Mouse (Mus musculus): ENCODE measurements around the gene Mtg2. TPM values are rescaled to one million over a fixed set of nuclear protein-coding genes. Genes with fewer than 3 reads are reported as not detected.

The Mtg2 gene
- polyA plus RNA-seq, 1 experiment from 2014 or later, result 27.0 TPM

DNA sequence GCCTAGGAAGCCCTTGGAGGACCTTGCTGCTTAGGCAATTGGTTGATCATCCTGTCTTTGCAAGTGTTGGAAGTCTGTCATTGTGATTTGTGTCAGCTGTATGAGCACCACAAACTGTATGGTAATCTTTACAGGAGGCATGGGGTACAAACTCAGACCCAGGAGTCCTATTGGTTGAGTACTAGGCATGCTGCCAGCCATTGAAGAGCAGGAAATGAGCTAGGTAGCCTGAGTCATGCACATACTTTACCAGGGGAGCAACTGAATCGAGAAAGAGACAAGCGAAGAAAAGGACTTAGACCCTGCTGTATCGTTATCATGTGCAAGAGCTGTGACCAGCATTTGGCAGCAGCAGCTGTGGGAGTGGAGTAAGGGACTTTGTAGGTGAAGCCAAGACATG, 37.5 kb upstream of the Mtg2 start:
- no peak overlapping the region for H3K4me3 ChIP-seq (replicated peaks; ENCODE audit: low read length)
- no peak for ATAC-seq (ENCODE audit: insufficient read depth, low FRiP score)
- WGBS, result 80% methylated on average over 3 of the region's 3 CpGs
- no peaks in the 10 kb centered on the region for H3K9me3 ChIP-seq (replicated peaks; ENCODE audit: control insufficient read depth, low read length)
- H3K4me1 ChIP-seq (ENCODE audit: control insufficient read depth, insufficient read depth, low read length), result no peaks in the 10 kb centered on the region
- no peaks in the 10 kb centered on the region for H3K27me3 ChIP-seq (ENCODE audit: control insufficient read depth, insufficient read depth, low read length)
- H3K9ac ChIP-seq (ENCODE audit: low read length), result no peak overlapping the region
- peaks cover 23% of the 10 kb centered on the region for H3K36me3 ChIP-seq (ENCODE audit: control insufficient read depth, insufficient read depth, low read length)
- H3K27ac ChIP-seq (ENCODE audit: low read length), result no peak overlapping the region
- H3K4me2 ChIP-seq (ENCODE audit: low read depth, low read length), result no peak overlapping the region

- H3K4me1 ChIP-seq (ENCODE audit: control insufficient read depth, insufficient read depth, low read length), result no peaks in the 10 kb centered on the region
- H3K27me3 ChIP-seq (ENCODE audit: control insufficient read depth, insufficient read depth, low read length), result no peaks in the 10 kb centered on the region
- WGBS, result 65% methylated on average over 3 of the region's 3 CpGs
- ATAC-seq (ENCODE audit: insufficient read depth, low FRiP score), result no peak
- H3K36me3 ChIP-seq (ENCODE audit: control insufficient read depth, insufficient read depth, low read length), result peaks cover 23% of the 10 kb centered on the region
- no peak overlapping the region for H3K4me3 ChIP-seq (replicated peaks; ENCODE audit: low read length)
- H3K9me3 ChIP-seq (replicated peaks; ENCODE audit: control insufficient read depth, low read length), result no peaks in the 10 kb centered on the region
- H3K9ac ChIP-seq (ENCODE audit: low read length), result no peak overlapping the region
- H3K27ac ChIP-seq (ENCODE audit: low read length), result no peak overlapping the region
- no peak overlapping the region for H3K4me2 ChIP-seq (ENCODE audit: low read depth, low read length)
These were observed 36.4 kb upstream of the Mtg2 start for GRCm38 (mm10) chr2:180033956-180034355.

- Histone ChIP-seq H3K4me2 (ENCODE audit: low read depth, low read length) (no peak overlapping the region), H3K9me3 (replicated peaks; ENCODE audit: control insufficient read depth, low read length) (no peaks in the 10 kb centered on the region), H3K27ac (ENCODE audit: low read length) (no peak overlapping the region), H3K27me3 (ENCODE audit: control insufficient read depth, insufficient read depth, low read length) (no peaks in the 10 kb centered on the region), H3K4me1 (ENCODE audit: control insufficient read depth, insufficient read depth, low read length) (no peaks in the 10 kb centered on the region), H3K36me3 (ENCODE audit: control insufficient read depth, insufficient read depth, low read length) (peaks cover 23% of the 10 kb centered on the region), H3K9ac (ENCODE audit: low read length) (no peak overlapping the region), H3K4me3 (replicated peaks; ENCODE audit: low read length) (no peak overlapping the region)
- 60% methylated on average over 5 of the region's 5 CpGs for WGBS
- no peak for ATAC-seq (ENCODE audit: insufficient read depth, low FRiP score)
These were observed 35.6 kb upstream of the Mtg2 start for GRCm38 (mm10) chr2:180034753-180035152.

- no peak for ATAC-seq (ENCODE audit: insufficient read depth, low FRiP score)
- H3K36me3 ChIP-seq (ENCODE audit: control insufficient read depth, insufficient read depth, low read length), result peaks cover 13% of the 10 kb centered on the region
- H3K4me2 ChIP-seq (ENCODE audit: low read depth, low read length), result peak overlapping the region; percentile 89; the same call in 1 of the 2 replicates
- H3K4me3 ChIP-seq (replicated peaks; ENCODE audit: low read length), result peak overlapping the region; percentile 99
- peak overlapping the region; percentile 92 for H3K9ac ChIP-seq (ENCODE audit: low read length)
- no peaks in the 10 kb centered on the region for H3K9me3 ChIP-seq (replicated peaks; ENCODE audit: control insufficient read depth, low read length)
- 38% methylated on average over 6 of the region's 6 CpGs for WGBS
- peaks cover 20% of the 10 kb centered on the region for H3K4me1 ChIP-seq (ENCODE audit: control insufficient read depth, insufficient read depth, low read length)
- no peaks in the 10 kb centered on the region for H3K27me3 ChIP-seq (ENCODE audit: control insufficient read depth, insufficient read depth, low read length)
- H3K27ac ChIP-seq (ENCODE audit: low read length), result no peak overlapping the region
These were observed 30.0 kb upstream of the Mtg2 start for GRCm38 (mm10) chr2:180040406-180040805.

- H3K9ac ChIP-seq (ENCODE audit: low read length), result peak overlapping the region; percentile 92
These were observed 28.7 kb upstream of the Mtg2 start for GRCm38 (mm10) chr2:180041577-180042255.

GRCm38 (mm10) chr2:180042256-180042857, 28.0 kb upstream of the Mtg2 start, which contains the start of the genes Psma7 and Ss18l1:
Gene Psma7 (minus strand): TSS chr2:180042433.
Gene Ss18l1 (plus strand): TSS chr2:180042509.
- H3K4me3 ChIP-seq (replicated peaks; ENCODE audit: low read length), result peak within 1 kb of the TSS; percentile 99
- peak within 1 kb of the TSS; percentile 89 for H3K4me2 ChIP-seq (ENCODE audit: low read depth, low read length)
- ATAC-seq (ENCODE audit: insufficient read depth, low FRiP score), result peak; percentile 96
- WGBS, result under 1% methylated on average over 78 of the region's 78 CpGs
- H3K36me3 ChIP-seq (ENCODE audit: control insufficient read depth, insufficient read depth, low read length), result no peaks in the 10 kb centered on the region; the same call in 1 of the 2 replicates
- peaks cover 20% of the 10 kb centered on the region for H3K4me1 ChIP-seq (ENCODE audit: control insufficient read depth, insufficient read depth, low read length)
- H3K9me3 ChIP-seq (replicated peaks; ENCODE audit: control insufficient read depth, low read length), result no peaks in the 10 kb centered on the region
- H3K27me3 ChIP-seq (ENCODE audit: control insufficient read depth, insufficient read depth, low read length), result no peaks in the 10 kb centered on the region
- peak within 1 kb of the TSS; percentile 92 for H3K9ac ChIP-seq (ENCODE audit: low read length)
- H3K27ac ChIP-seq (ENCODE audit: low read length), result peak within 1 kb of the TSS; percentile 92

More at GRCm38 (mm10) chr2:180041577-180042255, 28.7 kb upstream of the Mtg2 start:
- Histone ChIP-seq H3K27me3 (ENCODE audit: control insufficient read depth, insufficient read depth, low read length) (no peaks in the 10 kb centered on the region), H3K4me2 (ENCODE audit: low read depth, low read length) (peak overlapping the region; percentile 89), H3K36me3 (ENCODE audit: control insufficient read depth, insufficient read depth, low read length) (peaks cover 4% of the 10 kb centered on the region; the same call in 1 of the 2 replicates), H3K4me3 (replicated peaks; ENCODE audit: low read length) (peak overlapping the region; percentile 99), H3K27ac (ENCODE audit: low read length) (peak overlapping the region; percentile 92), H3K9me3 (replicated peaks; ENCODE audit: control insufficient read depth, low read length) (no peaks in the 10 kb centered on the region), H3K4me1 (ENCODE audit: control insufficient read depth, insufficient read depth, low read length) (peaks cover 20% of the 10 kb centered on the region)
- peak; percentile 57 for ATAC-seq (ENCODE audit: insufficient read depth, low FRiP score)
- under 1% methylated on average over 66 of the region's 66 CpGs for WGBS

- H3K9me3 ChIP-seq (replicated peaks; ENCODE audit: control insufficient read depth, low read length), result no peaks in the 10 kb centered on the region
- H3K27me3 ChIP-seq (ENCODE audit: control insufficient read depth, insufficient read depth, low read length), result no peaks in the 10 kb centered on the region
- H3K36me3 ChIP-seq (ENCODE audit: control insufficient read depth, insufficient read depth, low read length), result no peaks in the 10 kb centered on the region; the same call in 1 of the 2 replicates
- H3K4me1 ChIP-seq (ENCODE audit: control insufficient read depth, insufficient read depth, low read length), result peaks cover 20% of the 10 kb centered on the region
- peak; percentile 28; the same call in 1 of the 2 replicates for ATAC-seq (ENCODE audit: insufficient read depth, low FRiP score)
- H3K9ac ChIP-seq (ENCODE audit: low read length), result peak overlapping the region; percentile 92
- H3K4me2 ChIP-seq (ENCODE audit: low read depth, low read length), result peak overlapping the region; percentile 89
- H3K27ac ChIP-seq (ENCODE audit: low read length), result peak overlapping the region; percentile 92
- WGBS, result under 1% methylated on average over 66 of the region's 66 CpGs
- H3K4me3 ChIP-seq (replicated peaks; ENCODE audit: low read length), result peak overlapping the region; percentile 99
These were observed 27.4 kb upstream of the Mtg2 start for GRCm38 (mm10) chr2:180042858-180043515.

GRCm38 (mm10) chr2:180045283-180045682, 25.1 kb upstream of the Mtg2 start:
- Histone ChIP-seq H3K4me1 (ENCODE audit: control insufficient read depth, insufficient read depth, low read length) (peaks cover 18% of the 10 kb centered on the region), H3K4me3 (replicated peaks; ENCODE audit: low read length) (no peak overlapping the region), H3K9me3 (replicated peaks; ENCODE audit: control insufficient read depth, low read length) (no peaks in the 10 kb centered on the region), H3K36me3 (ENCODE audit: control insufficient read depth, insufficient read depth, low read length) (no peaks in the 10 kb centered on the region), H3K27me3 (ENCODE audit: control insufficient read depth, insufficient read depth, low read length) (no peaks in the 10 kb centered on the region), H3K4me2 (ENCODE audit: low read depth, low read length) (no peak overlapping the region), H3K9ac (ENCODE audit: low read length) (no peak overlapping the region), H3K27ac (ENCODE audit: low read length) (no peak overlapping the region)
- no peak for ATAC-seq (ENCODE audit: insufficient read depth, low FRiP score)
- 45% methylated on average over 4 of the region's 4 CpGs for WGBS

DNA sequence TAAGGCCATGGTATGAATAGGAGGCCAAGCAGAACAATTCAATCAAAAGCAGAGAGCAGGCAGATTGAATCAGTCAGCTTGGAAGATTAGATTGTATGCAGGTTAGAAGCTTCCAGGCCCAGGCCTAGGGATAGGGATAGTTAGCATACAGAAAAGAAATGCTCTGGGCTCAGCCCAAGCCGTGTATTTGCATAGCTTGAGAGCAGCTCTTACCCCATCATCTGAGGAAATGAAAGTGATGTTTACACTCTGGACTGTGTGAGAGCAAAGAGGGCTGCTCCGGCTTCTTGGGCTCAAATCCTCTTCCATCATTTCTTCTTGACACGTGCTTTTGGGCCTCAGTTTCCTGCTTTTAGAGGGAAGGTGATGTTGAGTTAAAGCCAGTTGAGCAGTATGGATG, 22.8 kb upstream of the Mtg2 start:
- H3K27me3 ChIP-seq (ENCODE audit: control insufficient read depth, insufficient read depth, low read length), result no peaks in the 10 kb centered on the region
- ATAC-seq (ENCODE audit: insufficient read depth, low FRiP score), result no peak
- H3K9me3 ChIP-seq (replicated peaks; ENCODE audit: control insufficient read depth, low read length), result no peaks in the 10 kb centered on the region
- no peaks in the 10 kb centered on the region for H3K36me3 ChIP-seq (ENCODE audit: control insufficient read depth, insufficient read depth, low read length)
- 76% methylated on average over 3 of the region's 3 CpGs for WGBS
- no peak overlapping the region for H3K27ac ChIP-seq (ENCODE audit: low read length)
- H3K4me1 ChIP-seq (ENCODE audit: control insufficient read depth, insufficient read depth, low read length), result peaks cover 6% of the 10 kb centered on the region
- H3K4me3 ChIP-seq (replicated peaks; ENCODE audit: low read length), result no peak overlapping the region
- H3K9ac ChIP-seq (ENCODE audit: low read length), result no peak overlapping the region
- no peak overlapping the region for H3K4me2 ChIP-seq (ENCODE audit: low read depth, low read length)
